Mouse (Mus musculus) layer of hippocampus, adult 9-10 months (tissue): ENCODE results near the gene Pgls.

Experiments used
- DNase-seq: peaks from one replicate; pipeline ENCODE4 v3.0.0; 2022; ENCODE audit warnings: low spot score

Gene Pgls

GRCm38 (mm10) chr8:71638321-71638720, 46.3 kb downstream of the Pgls start:
- DNase-seq, result no peak

- no peak for DNase-seq
Observed at GRCm38 (mm10) chr8:71639318-71639717, 47.3 kb downstream of the Pgls start.

- DNase-seq, result no peak
Observed at GRCm38 (mm10) chr8:71645510-71645909, 53.5 kb downstream of the Pgls start.
